ENCODE assay signal across 15 mouse cellular contexts in genomic region chr4:114779475-114779757, GRCm38 (mm10). TPM values are rescaled to one million over a fixed set of nuclear protein-coding genes. Genes with fewer than 3 reads are reported as not detected.
DNase-seq lines count a peak whose midpoint lies in the region; ATAC-seq lines count a peak whose summit lies in the region.
"Had no signal": no experiment of that assay in that cellular context is flagged by ENCODE, and none has a peak within 500 bp of the region (broad histone marks: within the 10 kb centered on the region; RNA-seq: fewer than 3 reads in every experiment).

No protein-coding gene starts in this region.

- no peak overlapping the region for H3K4me3 ChIP-seq in hindbrain, embryonic 11.5 days (ENCODE audit: low read depth, low read length)
- H3K4me3 ChIP-seq in hindbrain, embryonic 16.5 days (ENCODE audit: low read length), result no peak overlapping the region
- H3K4me3 ChIP-seq in neural tube, embryonic 12.5 days, result no peak overlapping the region
- H3K4me3 ChIP-seq: layer of hippocampus, adult 2 months had no signal

- ATAC-seq in hindbrain, embryonic 11.5 days (ENCODE audit: low FRiP score), result peak; percentile 10; the same call in 1 of the 2 replicates
- ATAC-seq in hindbrain, embryonic 16.5 days, result no peak
- ATAC-seq in neural tube, embryonic 12.5 days (ENCODE audit: low FRiP score, low read depth), result 0 out of 2 replicates have a peak, but pooled peaks have one; percentile 7

- no peaks in the 10 kb centered on the region for H3K36me3 ChIP-seq in hindbrain, embryonic 11.5 days (ENCODE audit: control insufficient read depth, insufficient read depth, low read length)
- H3K36me3 ChIP-seq in hindbrain, embryonic 16.5 days (ENCODE audit: control insufficient read depth, insufficient read depth, low read length), result no peaks in the 10 kb centered on the region
- no peaks in the 10 kb centered on the region for H3K36me3 ChIP-seq in neural tube, embryonic 12.5 days

- WGBS in hindbrain, embryonic 11.5 days, result 30% methylated on average over 5 of the region's 5 CpGs
- WGBS in hindbrain, embryonic 16.5 days, result 43% methylated on average over 5 of the region's 5 CpGs
- whole genome bisulfite sequencing in neural tube, embryonic 12.5 days, result 23% methylated on average over 5 of the region's 5 CpGs

- no peak overlapping the region for H3K4me2 ChIP-seq in hindbrain, embryonic 11.5 days (replicated peaks; ENCODE audit: low read depth, low read length)
- H3K4me2 ChIP-seq in hindbrain, embryonic 16.5 days (ENCODE audit: low read length), result no peak overlapping the region
- H3K4me2 ChIP-seq in neural tube, embryonic 12.5 days (replicated peaks), result no peak overlapping the region; the same call in 1 of the 2 replicates

- no peak overlapping the region for H3K27ac ChIP-seq in hindbrain, embryonic 11.5 days (ENCODE audit: low read depth, low read length)
- H3K27ac ChIP-seq in hindbrain, embryonic 16.5 days (ENCODE audit: low read depth, low read length), result no peak overlapping the region
- H3K27ac ChIP-seq in neural tube, embryonic 12.5 days, result no peak overlapping the region
- H3K27ac ChIP-seq: layer of hippocampus, adult 2 months had no signal

- no peak for DNase-seq in hindbrain, embryonic 11.5 days (ENCODE audit: low spot score)
- no peak for DNase-seq in neural tube, embryonic 10.5 days (ENCODE audit: extremely low spot score, low spot score)
- peak; percentile 47 for DNase-seq in kidney, postnatal 14 days
- peak; percentile 81 for DNase-seq in retina, postnatal 1 day
- DNase-seq in heart, adult 9 months (ENCODE audit: low spot score in 2 of 2), result no peak
- no peak for DNase-seq in gastrocnemius, postnatal 25 days
- DNase-seq: cerebellum, adult 8-10 months had no signal

- H3K9me3 ChIP-seq in hindbrain, embryonic 11.5 days (ENCODE audit: control insufficient read depth, low read length), result no peaks in the 10 kb centered on the region
- no peaks in the 10 kb centered on the region for H3K9me3 ChIP-seq in hindbrain, embryonic 16.5 days (ENCODE audit: control insufficient read depth, low read length)
- H3K9me3 ChIP-seq in neural tube, embryonic 12.5 days, result no peaks in the 10 kb centered on the region

- H3K4me1 ChIP-seq in hindbrain, embryonic 11.5 days (replicated peaks; ENCODE audit: control insufficient read depth, insufficient read depth, low read length), result no peaks in the 10 kb centered on the region
- no peaks in the 10 kb centered on the region; the same call in 1 of the 2 replicates for H3K4me1 ChIP-seq in hindbrain, embryonic 16.5 days (ENCODE audit: control insufficient read depth, insufficient read depth, low read depth, low read length)
- H3K4me1 ChIP-seq in neural tube, embryonic 12.5 days, result peaks cover 15% of the 10 kb centered on the region

- H3K27me3 ChIP-seq in hindbrain, embryonic 11.5 days (ENCODE audit: control insufficient read depth, insufficient read depth, low read length), result no peaks in the 10 kb centered on the region
- H3K27me3 ChIP-seq in hindbrain, embryonic 16.5 days (replicated peaks; ENCODE audit: control insufficient read depth, insufficient read depth, low read length), result no peaks in the 10 kb centered on the region
- H3K27me3 ChIP-seq in neural tube, embryonic 12.5 days (replicated peaks), result no peaks in the 10 kb centered on the region; the same call in none of the 2 replicates

- H3K9ac ChIP-seq in hindbrain, embryonic 11.5 days (ENCODE audit: low read depth, low read length), result no peak overlapping the region
- no peak overlapping the region for H3K9ac ChIP-seq in hindbrain, embryonic 16.5 days (ENCODE audit: low read depth, low read length)
- H3K9ac ChIP-seq in neural tube, embryonic 12.5 days, result no peak overlapping the region

RNA-seq across cellular contexts. Expression of gene Gm12830, which starts 42.1 kb away (rescaled TPM):
- not detected in 2 replicates for polyA plus RNA-seq in hindbrain, embryonic 11.5 days (2014; fragmentation: Nextera tagmentation; extraction: Ambion mirVana)
- polyA plus RNA-seq in hindbrain, embryonic 16.5 days (2015; fragmentation: Nextera tagmentation; extraction: Ambion mirVana), result not detected in 2 replicates
- not detected in 2 replicates for polyA plus RNA-seq in neural tube, embryonic 12.5 days (2016; fragmentation: Nextera tagmentation; extraction: Ambion mirVana)
- not detected for total RNA-seq in gastrocnemius, postnatal 25 days (2021)
- total RNA-seq: adrenal gland, postnatal 4 days; gastrocnemius, postnatal 4 days; layer of hippocampus, adult 2 months; left cerebral cortex, postnatal 25 days had no signal
- polyA plus RNA-seq: heart, embryonic 16.5 days; urinary bladder, adult 2 months had no signal

Comparison
In these comparisons a context has a peak if more than half of its experiments do, and no peak if none do; other contexts are left out.
1. DNase-seq: peak in kidney, postnatal 14 days (single experiment) and retina, postnatal 1 day (single experiment); none in hindbrain, embryonic 11.5 days (single experiment), neural tube, embryonic 10.5 days (single experiment), heart, adult 9 months (0 of 2) and gastrocnemius, postnatal 25 days (single experiment).